Mouse (Mus musculus): ENCODE data around the gene St5.

Gene St5

GRCm38 (mm10) chr7:109497507-109497906, 205.9 kb downstream of the St5 start:
- in situ Hi-C loops (cut with MseI, MboI): no loop called here

GRCm38 (mm10) chr7:109493319-109494316, 209.8 kb downstream of the St5 start:
- in situ Hi-C loops (cut with MseI, MboI): no loop called here

GRCm38 (mm10) chr7:109492616-109493318, 210.6 kb downstream of the St5 start:
- in situ Hi-C loops (cut with MseI, MboI): no loop called here

- in situ Hi-C loops (cut with MseI, MboI): no loop called here
Observed at GRCm38 (mm10) chr7:109484221-109484620, 219.2 kb downstream of the St5 start.

GRCm38 (mm10) chr7:109480765-109481197, 222.6 kb downstream of the St5 start:
- in situ Hi-C loops (cut with MseI, MboI): no loop called here

- in situ Hi-C loops (cut with MseI, MboI): no loop called here
Observed at GRCm38 (mm10) chr7:109477926-109478325, 225.5 kb downstream of the St5 start.

Data from mouse trophoblast stem cell (cell line).